Mouse (Mus musculus) ES-Bruce4 (cell line): ENCODE data around the gene Mpv17l. TPM values are rescaled to one million over a fixed set of nuclear protein-coding genes. Genes with fewer than 3 reads are reported as not detected.

Experiments used
- H3K27ac ChIP-seq: 2 replicates; pipeline ENCODE4 v1.5.1; 2012; ENCODE audit warnings: low read length, inconsistent platforms; ENCODE audit not compliant: insufficient read depth
- H3K27me3 ChIP-seq: 2 replicates; pipeline ENCODE4 v1.6.1; 2012; ENCODE audit warnings: mild to moderate bottlenecking, low read length, inconsistent platforms; ENCODE audit not compliant: control insufficient read depth, poor library complexity, insufficient read depth, severe bottlenecking
- H3K36me3 ChIP-seq: 2 replicates; pipeline ENCODE4 v1.6.1; 2012; ENCODE audit warnings: inconsistent platforms, mild to moderate bottlenecking, low read length, moderate library complexity; ENCODE audit not compliant: control insufficient read depth, poor library complexity, insufficient read depth, severe bottlenecking
- H3K4me1 ChIP-seq: one replicate; pipeline ENCODE4 v1.8.1; 2011; ENCODE audit warnings: low read length; ENCODE audit not compliant: control insufficient read depth, insufficient read depth
- H3K4me3 ChIP-seq: 2 replicates; pipeline ENCODE4 v1.5.1; 2011; ENCODE audit warnings: low read depth, mild to moderate bottlenecking, low read length
- H3K9ac ChIP-seq: 2 replicates; pipeline ENCODE4 v1.6.1; 2012; ENCODE audit warnings: low read depth, mild to moderate bottlenecking, inconsistent platforms; ENCODE audit not compliant: poor library complexity, severe bottlenecking
- H3K9me3 ChIP-seq: replicated peaks from 2 replicates; pipeline ENCODE4 v1.6.1; 2012; ENCODE audit warnings: mild to moderate bottlenecking, low read length, inconsistent platforms; ENCODE audit not compliant: control insufficient read depth, poor library complexity, insufficient read depth, severe bottlenecking
- CTCF ChIP-seq: IDR thresholded peaks from one replicate; pipeline ENCODE4 v1.8.1; 2011; ENCODE audit warnings: low read depth, low read length
- EP300 ChIP-seq: IDR thresholded peaks from 2 replicates; pipeline ENCODE4 v1.6.1; 2011; ENCODE audit warnings: low read depth, low read length; ENCODE audit not compliant: insufficient read depth
- POLR2A ChIP-seq: IDR thresholded peaks from one replicate; pipeline ENCODE4 v1.8.1; 2011; ENCODE audit warnings: low read length; ENCODE audit not compliant: insufficient read depth
- polyA plus RNA-seq: library from polyadenylated mRNA; stranded (reverse); fragments of >200 nt; gene quantifications from 2 replicates; pipeline ENCODE4 v1.2.4, GENCODE M21; 2011; ENCODE audit warnings: low read depth; ENCODE audit not compliant: missing spikeins, insufficient read depth, insufficient read length

Gene Mpv17l
- polyA plus RNA-seq, 1 experiment = 19.9 TPM

- H3K4me3 ChIP-seq = peak overlapping the region; percentile 82
These were observed 38.0 kb downstream of the Mpv17l start for GRCm38 (mm10) chr16:13940847-13941395.

GRCm38 (mm10) chr16:13944178-13944577, 41.2 kb downstream of the Mpv17l start:
- no peaks in the 10 kb centered on the region for H3K9me3 ChIP-seq
- TF ChIP-seq CTCF (no peak), EP300 (no peak), POLR2A (no peak)
- H3K36me3 ChIP-seq = no peaks in the 10 kb centered on the region
- no peak overlapping the region for H3K9ac ChIP-seq
- H3K4me3 ChIP-seq = no peak overlapping the region
- peaks cover 2% of the 10 kb centered on the region for H3K4me1 ChIP-seq
- H3K27me3 ChIP-seq = no peaks in the 10 kb centered on the region
- no peak overlapping the region for H3K27ac ChIP-seq

More at GRCm38 (mm10) chr16:13940847-13941395, 38.0 kb downstream of the Mpv17l start:
- H3K27me3 ChIP-seq = no peaks in the 10 kb centered on the region
- H3K36me3 ChIP-seq = no peaks in the 10 kb centered on the region
- H3K9me3 ChIP-seq = no peaks in the 10 kb centered on the region
- no peak for TF ChIP-seq CTCF
- TF ChIP-seq EP300 = no peak
- peak overlapping the region; percentile 70 for H3K9ac ChIP-seq
- H3K27ac ChIP-seq = no peak overlapping the region
- H3K4me1 ChIP-seq = no peaks in the 10 kb centered on the region

- peaks cover 5% of the 10 kb centered on the region; the same call in 1 of the 2 replicates for H3K9me3 ChIP-seq
- H3K36me3 ChIP-seq = no peaks in the 10 kb centered on the region
- H3K4me1 ChIP-seq = peaks cover 2% of the 10 kb centered on the region
- no peak overlapping the region for H3K27ac ChIP-seq
- TF ChIP-seq CTCF (no peak), POLR2A (no peak), EP300 (no peak)
- H3K27me3 ChIP-seq = no peaks in the 10 kb centered on the region
- no peak overlapping the region for H3K4me3 ChIP-seq
- no peak overlapping the region for H3K9ac ChIP-seq
These were observed 41.8 kb downstream of the Mpv17l start for GRCm38 (mm10) chr16:13944752-13945151.

DNA sequence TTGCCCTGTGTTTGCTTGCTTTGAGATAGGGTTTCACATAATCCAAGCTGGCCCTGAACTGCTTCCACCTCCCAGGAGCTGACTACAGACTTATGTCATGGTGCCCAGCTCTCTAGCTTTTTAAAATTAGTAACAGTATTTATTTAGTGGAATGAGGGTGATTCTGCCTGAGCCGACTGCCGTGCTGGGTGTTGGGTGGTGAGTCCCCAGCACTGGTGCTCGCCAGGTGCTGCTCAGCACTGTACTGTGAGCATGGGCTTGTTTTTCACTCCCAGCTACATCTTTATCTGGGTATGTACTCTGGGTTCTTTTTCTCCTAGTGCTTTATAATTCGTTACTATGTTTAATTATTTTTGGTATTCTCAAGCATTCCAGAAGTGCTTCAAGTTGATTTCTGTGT, 42.2 kb downstream of the Mpv17l start:
- no peak overlapping the region for H3K27ac ChIP-seq
- peaks cover 2% of the 10 kb centered on the region for H3K4me1 ChIP-seq
- TF ChIP-seq CTCF (no peak), POLR2A (no peak), EP300 (no peak)
- no peaks in the 10 kb centered on the region for H3K36me3 ChIP-seq
- H3K4me3 ChIP-seq = no peak overlapping the region
- H3K27me3 ChIP-seq = no peaks in the 10 kb centered on the region
- no peak overlapping the region for H3K9ac ChIP-seq
- H3K9me3 ChIP-seq = peaks cover 7% of the 10 kb centered on the region; the same call in 1 of the 2 replicates

- H3K4me1 ChIP-seq = peaks cover 2% of the 10 kb centered on the region
- H3K27me3 ChIP-seq = no peaks in the 10 kb centered on the region
- H3K27ac ChIP-seq = no peak overlapping the region
- H3K9ac ChIP-seq = no peak overlapping the region
- H3K36me3 ChIP-seq = no peaks in the 10 kb centered on the region
- TF ChIP-seq POLR2A (no peak), CTCF (no peak), EP300 (no peak)
- peaks cover 7% of the 10 kb centered on the region; the same call in 1 of the 2 replicates for H3K9me3 ChIP-seq
- no peak overlapping the region for H3K4me3 ChIP-seq
These were observed 43.3 kb downstream of the Mpv17l start for GRCm38 (mm10) chr16:13946306-13946705.

DNA sequence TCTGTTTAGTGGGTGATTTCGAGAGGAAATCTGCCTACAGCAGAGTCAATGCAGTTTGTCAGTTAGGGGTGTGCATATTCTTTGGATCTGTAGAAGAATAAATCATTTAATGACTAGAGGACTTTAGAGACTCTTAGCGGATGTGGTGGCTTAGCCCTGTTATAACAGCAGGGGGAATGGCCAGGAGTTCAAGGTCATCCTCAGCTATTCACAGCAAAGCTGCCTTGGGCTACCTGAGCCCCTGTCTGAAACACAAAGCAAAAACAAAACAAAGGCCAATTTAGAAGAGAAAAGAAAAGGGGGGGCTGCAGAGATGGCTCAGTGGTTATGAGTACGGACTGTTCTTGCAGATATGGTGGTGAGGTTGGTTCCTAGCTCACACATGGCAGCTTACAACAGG, 48.3 kb downstream of the Mpv17l start:
- Histone ChIP-seq H3K9ac (no peak overlapping the region), H3K27me3 (no peaks in the 10 kb centered on the region), H3K4me1 (peaks cover 2% of the 10 kb centered on the region), H3K4me3 (no peak overlapping the region), H3K9me3 (peaks cover 7% of the 10 kb centered on the region; the same call in 1 of the 2 replicates), H3K36me3 (no peaks in the 10 kb centered on the region), H3K27ac (no peak overlapping the region)
- TF ChIP-seq CTCF (no peak), EP300 (peak; percentile 95)
